Mouse (Mus musculus): ENCODE measurements around the gene Dcdc2b. TPM values are rescaled to one million over a fixed set of nuclear protein-coding genes. Genes with fewer than 3 reads are reported as not detected.
A peak's percentile ranks its signal among the peaks of the same experiment; 100 is the strongest.

Dcdc2b gene
- total RNA-seq (2014; rRNA removed) (0.82 and 3.9 TPM in 2 replicates), polyA plus RNA-seq (2015; fragmentation: Nextera tagmentation; extraction: Ambion mirVana) (2.7 and 4.4 TPM in 2 replicates)

DNA sequence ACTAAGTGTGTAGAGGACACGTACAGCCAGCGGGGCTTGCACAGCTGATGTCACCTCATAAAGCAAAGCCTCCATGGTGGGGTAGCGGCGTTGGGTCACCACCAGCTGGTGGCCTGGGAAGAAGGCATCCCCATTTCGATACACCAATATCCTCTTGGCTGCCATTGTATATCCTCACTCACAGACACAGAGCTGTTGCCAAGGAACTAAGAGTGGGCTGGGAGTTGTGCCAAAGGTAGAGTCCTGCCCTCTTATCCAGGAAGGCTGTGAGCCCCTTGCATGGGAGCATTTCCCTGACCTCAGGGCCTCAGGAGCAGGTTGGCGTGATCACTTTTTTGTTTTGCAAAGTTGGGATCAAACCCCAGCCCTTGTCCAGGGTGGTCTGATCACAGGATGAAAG, at the start of gene Dcdc2b:
TSS of gene Dcdc2b (minus strand) at position 165 of the 400 bp plus-strand sequence.
- no peak for TF ChIP-seq CTCF (IDR thresholded peaks at IDR 0.05)
- 0 out of 2 replicates have a peak, but pooled peaks cover 3% of the 10 kb centered on the region for H3K36me3 ChIP-seq (ENCODE audit: insufficient read depth, low read length)
- DNase-seq (ENCODE audit: low spot score) = no peak

DNA sequence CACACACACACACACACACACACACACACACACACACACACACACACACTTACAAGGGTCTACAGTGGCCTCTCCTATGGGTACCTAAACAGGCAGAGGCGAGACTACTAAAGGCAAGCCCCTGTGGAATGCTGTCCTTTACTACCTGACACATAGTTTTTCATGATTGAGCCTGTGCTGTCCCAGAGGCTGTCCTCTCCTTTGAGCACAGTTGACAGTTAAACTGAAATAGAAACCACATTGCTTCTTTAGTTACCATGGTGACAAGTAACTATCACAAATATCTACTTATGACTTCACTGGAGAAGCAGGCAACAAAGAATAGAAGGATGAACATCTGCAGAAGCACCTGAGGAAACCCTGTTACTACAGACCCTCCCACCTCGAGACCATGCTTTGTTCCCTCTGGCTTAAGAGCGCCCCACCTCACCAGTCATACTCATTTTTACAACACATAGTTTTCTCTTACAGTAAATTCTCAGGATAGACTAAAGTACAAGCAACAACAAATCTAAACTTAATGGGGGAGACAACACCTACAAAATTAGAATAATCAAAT, 48.3 kb upstream of the Dcdc2b start:
- H3K27me3 ChIP-seq (ENCODE audit: insufficient read depth, low read length) = no peaks in the 10 kb centered on the region
- DNase-seq (ENCODE audit: low spot score) (no peak), ATAC-seq (ENCODE audit: low FRiP score) (no peak)
- no peak overlapping the region for H3K4me2 ChIP-seq (ENCODE audit: low read depth, low read length, poor library complexity, severe bottlenecking)
- no peaks in the 10 kb centered on the region for H3K4me1 ChIP-seq (ENCODE audit: insufficient read depth, low read length)
- WGBS = 81% methylated on average over 3 of the region's 3 CpGs
- H3K9ac ChIP-seq (replicated peaks; ENCODE audit: low read length, poor library complexity, severe bottlenecking) = no peak overlapping the region
- H3K36me3 ChIP-seq (ENCODE audit: insufficient read depth, low read length) = peaks cover 19% of the 10 kb centered on the region
- no peak overlapping the region for H3K4me3 ChIP-seq (ENCODE audit: low read depth, low read length)
- no peak overlapping the region for H3K27ac ChIP-seq (ENCODE audit: low read depth, low read length)
- no peak for TF ChIP-seq CTCF (IDR thresholded peaks at IDR 0.05)
- no peaks in the 10 kb centered on the region for H3K9me3 ChIP-seq (ENCODE audit: low read length)

More for the DNA sequence above, at the start of gene Dcdc2b:
- Histone ChIP-seq H3K27ac (ENCODE audit: low read depth, low read length) (no peak within 1 kb of the TSS), H3K4me3 (ENCODE audit: low read depth, low read length) (no peak within 1 kb of the TSS), H3K9me3 (ENCODE audit: low read length) (no peaks in the 10 kb centered on the region), H3K27me3 (ENCODE audit: insufficient read depth, low read length) (no peaks in the 10 kb centered on the region), H3K4me1 (ENCODE audit: insufficient read depth, low read length) (peaks cover 5% of the 10 kb centered on the region; the same call in 1 of the 2 replicates), H3K4me2 (ENCODE audit: low read depth, low read length, poor library complexity, severe bottlenecking) (no peak within 1 kb of the TSS), H3K9ac (replicated peaks; ENCODE audit: low read length, poor library complexity, severe bottlenecking) (0 out of 2 replicates have a peak within 1 kb of the TSS, but pooled peaks have one; percentile 29)
- WGBS = 67% methylated on average over 6 of the region's 6 CpGs
- no peak for ATAC-seq (ENCODE audit: low FRiP score)

DNA sequence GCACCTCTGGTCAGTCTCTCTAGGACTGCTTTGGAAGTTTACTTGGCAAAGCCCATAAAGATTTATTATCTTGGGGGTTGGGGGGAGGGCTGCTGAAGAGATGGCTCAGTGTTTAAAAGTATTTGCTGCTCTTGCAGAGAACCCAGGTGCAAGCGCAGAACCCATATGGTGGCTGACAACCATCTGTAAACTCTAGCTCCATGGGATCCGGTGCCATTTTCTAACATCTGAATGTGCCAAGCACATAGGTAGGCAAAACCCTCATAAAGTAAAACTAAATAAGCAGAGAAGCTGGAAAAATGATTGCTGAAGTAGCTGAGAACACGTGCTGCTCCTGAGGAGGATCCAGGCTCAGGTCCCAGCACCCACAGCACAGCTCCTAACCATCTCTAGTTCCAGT, 47.5 kb upstream of the Dcdc2b start:
- 90% methylated on average over 3 of the region's 3 CpGs for WGBS
- no peaks in the 10 kb centered on the region for H3K4me1 ChIP-seq (ENCODE audit: insufficient read depth, low read length)
- no peak for DNase-seq (ENCODE audit: low spot score)
- no peak overlapping the region for H3K27ac ChIP-seq (ENCODE audit: low read depth, low read length)
- H3K27me3 ChIP-seq (ENCODE audit: insufficient read depth, low read length) = no peaks in the 10 kb centered on the region
- no peak for TF ChIP-seq CTCF (IDR thresholded peaks at IDR 0.05)
- H3K4me2 ChIP-seq (ENCODE audit: low read depth, low read length, poor library complexity, severe bottlenecking) = no peak overlapping the region
- H3K4me3 ChIP-seq (ENCODE audit: low read depth, low read length) = no peak overlapping the region
- ATAC-seq (ENCODE audit: low FRiP score) = no peak
- H3K9me3 ChIP-seq (ENCODE audit: low read length) = no peaks in the 10 kb centered on the region
- H3K36me3 ChIP-seq (ENCODE audit: insufficient read depth, low read length) = peaks cover 22% of the 10 kb centered on the region
- H3K9ac ChIP-seq (replicated peaks; ENCODE audit: low read length, poor library complexity, severe bottlenecking) = no peak overlapping the region

DNA sequence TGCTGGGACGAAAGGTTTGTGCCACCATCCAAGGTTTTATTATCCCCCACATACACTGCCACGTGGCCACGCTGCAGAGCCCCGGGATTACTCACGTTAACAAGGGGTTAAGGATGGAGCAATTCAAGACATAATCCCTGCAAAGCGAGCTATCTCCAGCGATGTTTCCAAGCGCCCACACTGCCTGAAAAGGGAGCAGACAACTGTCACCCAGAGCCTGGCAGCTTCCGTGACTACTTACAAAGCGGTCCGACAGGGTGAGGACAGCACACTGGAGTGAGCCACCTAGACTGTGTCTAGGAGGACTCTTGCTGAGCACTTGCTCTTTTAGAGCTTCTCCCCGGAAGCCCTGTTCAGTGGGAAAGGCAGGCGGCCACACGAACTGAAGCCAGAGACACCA, 40.7 kb upstream of the Dcdc2b start:
- Histone ChIP-seq H3K4me1 (ENCODE audit: insufficient read depth, low read length) (no peaks in the 10 kb centered on the region), H3K9me3 (ENCODE audit: low read length) (no peaks in the 10 kb centered on the region), H3K4me3 (ENCODE audit: low read depth, low read length) (no peak overlapping the region), H3K27me3 (ENCODE audit: insufficient read depth, low read length) (no peaks in the 10 kb centered on the region), H3K36me3 (ENCODE audit: insufficient read depth, low read length) (peaks cover 69% of the 10 kb centered on the region), H3K9ac (replicated peaks; ENCODE audit: low read length, poor library complexity, severe bottlenecking) (no peak overlapping the region), H3K27ac (ENCODE audit: low read depth, low read length) (no peak overlapping the region), H3K4me2 (ENCODE audit: low read depth, low read length, poor library complexity, severe bottlenecking) (no peak overlapping the region)
- 91% methylated on average over 14 of the region's 14 CpGs for WGBS
- ATAC-seq (ENCODE audit: low FRiP score) = no peak
- DNase-seq (ENCODE audit: low spot score) = no peak
- TF ChIP-seq CTCF (IDR thresholded peaks at IDR 0.05) = no peak

DNA sequence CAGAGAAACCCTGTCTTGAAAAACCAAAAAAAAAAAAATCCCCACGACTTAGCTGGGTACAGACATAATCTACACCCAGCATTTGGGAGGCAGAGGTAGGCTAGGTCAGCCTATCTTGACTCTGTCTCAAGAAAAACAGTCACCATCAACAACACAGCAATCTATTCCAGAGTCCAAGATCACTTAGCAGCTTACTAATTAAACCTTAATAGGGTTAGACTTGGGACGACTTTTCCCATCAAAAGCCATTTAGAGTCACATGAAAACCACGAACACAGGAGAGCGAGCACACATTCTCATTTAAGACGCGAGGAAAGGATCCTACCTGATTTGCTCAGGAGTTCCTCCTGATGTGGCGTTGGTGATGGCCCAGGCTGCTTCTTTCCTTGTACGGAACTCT, 36.3 kb upstream of the Dcdc2b start:
- Histone ChIP-seq H3K4me2 (ENCODE audit: low read depth, low read length, poor library complexity, severe bottlenecking) (no peak overlapping the region), H3K36me3 (ENCODE audit: insufficient read depth, low read length) (peaks cover 80% of the 10 kb centered on the region)

DNA sequence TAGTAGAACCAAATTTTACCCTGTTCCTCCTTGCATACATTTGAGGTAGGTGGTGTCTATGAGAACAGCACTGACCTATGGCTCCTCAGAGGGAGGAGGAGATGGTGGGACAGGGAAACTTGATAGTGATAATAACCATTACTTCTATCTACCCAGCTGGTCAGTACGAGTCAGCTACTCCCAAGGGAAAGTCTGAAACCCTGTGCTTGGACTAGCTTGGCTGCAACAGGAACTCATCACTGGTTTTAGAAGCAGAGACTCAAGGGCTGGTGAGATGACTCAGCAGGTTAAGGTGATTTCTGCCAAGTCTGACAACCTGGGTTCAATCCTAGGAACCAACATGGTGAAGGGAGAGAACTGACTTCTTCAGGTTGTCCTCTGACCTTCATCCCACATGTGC, 34.6 kb upstream of the Dcdc2b start:
- Histone ChIP-seq H3K27ac (ENCODE audit: low read depth, low read length) (no peak overlapping the region), H3K9me3 (ENCODE audit: low read length) (no peaks in the 10 kb centered on the region)
- no peak for TF ChIP-seq CTCF (IDR thresholded peaks at IDR 0.05)

More for the DNA sequence above, 36.3 kb upstream of the Dcdc2b start:
- ATAC-seq (ENCODE audit: low FRiP score) (no peak), DNase-seq (ENCODE audit: low spot score) (no peak)
- H3K4me1 ChIP-seq (ENCODE audit: insufficient read depth, low read length) = no peaks in the 10 kb centered on the region
- H3K9ac ChIP-seq (replicated peaks; ENCODE audit: low read length, poor library complexity, severe bottlenecking) = no peak overlapping the region
- no peaks in the 10 kb centered on the region for H3K9me3 ChIP-seq (ENCODE audit: low read length)
- 95% methylated on average over 8 of the region's 8 CpGs for WGBS
- no peak overlapping the region for H3K4me3 ChIP-seq (ENCODE audit: low read depth, low read length)
- H3K27ac ChIP-seq (ENCODE audit: low read depth, low read length) = no peak overlapping the region
- TF ChIP-seq CTCF (IDR thresholded peaks at IDR 0.05) = no peak
- no peaks in the 10 kb centered on the region for H3K27me3 ChIP-seq (ENCODE audit: insufficient read depth, low read length)

More for the DNA sequence above, 34.6 kb upstream of the Dcdc2b start:
- H3K4me1 ChIP-seq (ENCODE audit: insufficient read depth, low read length) = no peaks in the 10 kb centered on the region
- no peaks in the 10 kb centered on the region for H3K27me3 ChIP-seq (ENCODE audit: insufficient read depth, low read length)
- no peak overlapping the region for H3K9ac ChIP-seq (replicated peaks; ENCODE audit: low read length, poor library complexity, severe bottlenecking)
- peaks cover 69% of the 10 kb centered on the region for H3K36me3 ChIP-seq (ENCODE audit: insufficient read depth, low read length)
- H3K4me3 ChIP-seq (ENCODE audit: low read depth, low read length) = no peak overlapping the region
- 92% methylated on average over 1 of the region's 1 CpGs for WGBS
- DNase-seq (ENCODE audit: low spot score) (no peak), ATAC-seq (ENCODE audit: low FRiP score) (no peak)
- no peak overlapping the region for H3K4me2 ChIP-seq (ENCODE audit: low read depth, low read length, poor library complexity, severe bottlenecking)

All from midbrain, postnatal 0 days (tissue).